Mouse (Mus musculus): Measurements from ENCODE around the gene St3gal3. TPM values are rescaled to one million over a fixed set of nuclear protein-coding genes. Genes with fewer than 3 reads are reported as not detected.

St3gal3 gene
- polyA plus RNA-seq, 1 experiment from 2014 or later, result 9.3 TPM

DNA sequence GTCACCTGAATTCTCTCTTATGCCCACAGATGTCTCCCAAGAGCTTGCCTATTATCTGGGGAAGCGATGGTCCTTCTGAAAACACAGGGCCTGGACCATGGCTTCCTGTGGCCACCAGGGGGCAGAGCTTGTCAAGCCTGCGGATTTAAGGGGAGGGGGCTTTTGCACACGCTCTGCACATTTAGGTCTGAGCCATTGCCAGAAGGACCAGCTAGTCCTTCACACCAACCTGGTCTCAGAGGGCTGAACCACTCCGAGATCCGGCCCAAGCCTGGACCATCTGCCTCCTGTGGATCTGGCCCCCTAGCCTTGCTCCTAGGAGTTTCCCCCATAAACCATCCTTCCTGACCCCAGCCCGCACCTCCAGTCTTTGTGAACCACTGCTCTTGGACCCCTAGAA lies 206.5 kb downstream of the St3gal3 start:
- 13% methylated on average over 6 of the region's 6 CpGs for WGBS
- ATAC-seq (ENCODE audit: low FRiP score, low TSS enrichment) (peak; percentile 10; the same call in 1 of the 2 replicates), DNase-seq (peak; percentile 88)
- H3K9ac ChIP-seq (replicated peaks; ENCODE audit: low read length), result no peak overlapping the region
- H3K4me1 ChIP-seq (ENCODE audit: control insufficient read depth, insufficient read depth, low read length), result peaks cover 16% of the 10 kb centered on the region
- H3K4me3 ChIP-seq (replicated peaks; ENCODE audit: low read depth, low read length), result no peak overlapping the region
- no peaks in the 10 kb centered on the region for H3K9me3 ChIP-seq (ENCODE audit: control insufficient read depth, low read length)
- no peak overlapping the region for H3K27ac ChIP-seq (replicated peaks; ENCODE audit: low read depth, low read length)
- H3K4me2 ChIP-seq (ENCODE audit: low read length), result no peak overlapping the region
- peaks cover 46% of the 10 kb centered on the region for H3K27me3 ChIP-seq (ENCODE audit: control insufficient read depth, insufficient read depth, low read length)
- no peaks in the 10 kb centered on the region for H3K36me3 ChIP-seq (ENCODE audit: control insufficient read depth, insufficient read depth, low read length)

DNA sequence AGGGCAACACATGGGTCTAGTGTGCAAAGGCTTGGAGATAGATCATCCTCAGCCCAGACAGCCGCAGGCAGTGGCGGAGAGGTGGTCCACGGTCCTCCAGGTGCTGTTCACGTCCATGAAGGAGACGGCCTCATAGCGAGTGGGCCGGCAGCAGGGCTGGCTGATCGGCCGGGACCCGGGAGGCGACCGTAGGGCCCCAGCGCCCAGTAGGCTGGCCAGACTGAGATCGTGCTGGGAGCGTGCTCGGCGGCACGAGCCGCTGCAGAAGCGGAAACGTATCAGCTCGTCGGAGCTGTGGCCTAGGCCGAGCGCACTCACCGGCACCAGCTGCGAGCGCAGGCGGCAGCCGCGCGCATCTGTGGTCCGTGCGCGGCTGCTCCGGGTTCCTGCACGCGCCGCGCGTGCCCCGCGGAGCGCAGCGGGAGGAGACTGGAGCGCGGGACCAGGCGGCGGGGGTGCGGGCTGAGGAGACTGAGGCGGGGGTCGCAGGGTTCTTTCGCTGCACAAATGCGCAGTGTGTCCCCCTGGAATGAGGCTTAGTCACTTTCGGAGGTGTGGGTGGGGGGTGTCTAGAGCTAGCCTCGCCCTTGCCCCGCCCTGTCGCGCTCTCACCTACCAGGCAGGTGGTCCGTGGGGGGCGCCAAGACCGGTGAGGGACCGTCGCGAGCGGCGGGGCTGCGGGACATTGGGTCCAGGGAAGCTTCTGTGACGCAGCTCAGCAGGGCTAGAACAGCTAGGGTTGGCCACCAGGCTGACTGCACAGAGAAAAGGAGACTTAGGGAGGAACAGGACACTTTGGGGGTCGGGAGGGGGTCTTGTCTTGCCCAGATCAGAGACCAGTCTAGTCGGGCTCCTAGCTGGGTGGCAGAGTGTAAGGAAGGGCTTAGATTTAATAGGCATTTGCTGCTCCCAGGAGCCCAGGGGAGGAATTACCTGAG lies 207.9 kb downstream of the St3gal3 start:
- Histone ChIP-seq H3K9ac (replicated peaks; ENCODE audit: low read length) (peak overlapping the region; percentile 60), H3K9me3 (ENCODE audit: control insufficient read depth, low read length) (no peaks in the 10 kb centered on the region), H3K4me1 (ENCODE audit: control insufficient read depth, insufficient read depth, low read length) (peaks cover 16% of the 10 kb centered on the region), H3K27ac (replicated peaks; ENCODE audit: low read depth, low read length) (peak overlapping the region; percentile 28; the same call in 1 of the 2 replicates), H3K27me3 (ENCODE audit: control insufficient read depth, insufficient read depth, low read length) (peaks cover 46% of the 10 kb centered on the region), H3K36me3 (ENCODE audit: control insufficient read depth, insufficient read depth, low read length) (no peaks in the 10 kb centered on the region), H3K4me2 (ENCODE audit: low read length) (peak overlapping the region; percentile 92), H3K4me3 (replicated peaks; ENCODE audit: low read depth, low read length) (peak overlapping the region; percentile 47)
- DNase-seq (peak; percentile 89), ATAC-seq (ENCODE audit: low FRiP score, low TSS enrichment) (peak; percentile 77)
- under 1% methylated on average over 71 of the region's 71 CpGs for WGBS

DNA sequence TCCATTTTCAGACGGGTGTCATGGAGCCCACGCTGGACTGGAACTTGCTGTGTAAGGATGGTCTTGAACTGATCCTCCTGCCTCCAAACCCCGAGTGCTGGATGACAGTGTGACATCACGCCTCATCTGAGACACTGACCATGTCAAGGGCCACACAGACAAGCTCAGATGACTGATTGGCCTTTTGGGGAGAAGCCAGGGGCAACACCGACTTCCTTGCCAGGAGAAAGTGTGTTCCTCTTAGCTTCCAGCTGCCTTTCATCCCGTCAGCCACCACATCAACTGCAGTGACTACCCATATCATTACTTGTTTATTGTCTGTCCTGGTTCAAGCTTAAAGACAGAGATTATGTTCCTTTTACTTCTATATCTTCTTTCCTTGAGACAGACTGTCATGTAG lies 209.8 kb downstream of the St3gal3 start:
- ATAC-seq (ENCODE audit: low FRiP score, low TSS enrichment), result no peak
- no peaks in the 10 kb centered on the region for H3K36me3 ChIP-seq (ENCODE audit: control insufficient read depth, insufficient read depth, low read length)
- H3K9me3 ChIP-seq (ENCODE audit: control insufficient read depth, low read length), result no peaks in the 10 kb centered on the region
- no peak overlapping the region for H3K9ac ChIP-seq (replicated peaks; ENCODE audit: low read length)
- H3K27ac ChIP-seq (replicated peaks; ENCODE audit: low read depth, low read length), result no peak overlapping the region
- peaks cover 16% of the 10 kb centered on the region for H3K4me1 ChIP-seq (ENCODE audit: control insufficient read depth, insufficient read depth, low read length)
- H3K4me3 ChIP-seq (replicated peaks; ENCODE audit: low read depth, low read length), result no peak overlapping the region
- DNase-seq, result no peak
- H3K27me3 ChIP-seq (ENCODE audit: control insufficient read depth, insufficient read depth, low read length), result peaks cover 40% of the 10 kb centered on the region; the same call in 1 of the 2 replicates
- no peak overlapping the region for H3K4me2 ChIP-seq (ENCODE audit: low read length)
- WGBS, result 61% methylated on average over 6 of the region's 6 CpGs

DNA sequence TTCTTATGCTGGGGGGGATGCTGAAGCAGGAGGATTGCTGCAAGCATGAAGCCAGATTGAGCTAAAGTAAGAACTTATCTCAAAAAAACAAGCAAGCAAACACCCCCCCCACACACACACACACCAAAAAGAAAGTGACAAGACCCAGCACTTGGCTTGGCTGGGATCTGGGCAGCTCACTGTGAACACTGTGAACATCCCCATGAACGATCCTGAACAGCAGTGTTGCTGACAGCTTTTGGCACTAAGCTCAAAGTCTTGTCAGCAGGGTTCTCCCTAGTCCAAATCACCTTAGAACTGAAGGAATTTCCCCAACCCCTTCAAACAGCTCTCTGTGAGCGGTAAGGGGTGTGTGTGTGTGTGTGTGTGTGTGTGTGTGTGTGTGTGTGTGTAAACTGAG lies 211.3 kb downstream of the St3gal3 start:
- no peaks in the 10 kb centered on the region for H3K36me3 ChIP-seq (ENCODE audit: control insufficient read depth, insufficient read depth, low read length)
- no peak for DNase-seq
- peaks cover 28% of the 10 kb centered on the region; the same call in 1 of the 2 replicates for H3K27me3 ChIP-seq (ENCODE audit: control insufficient read depth, insufficient read depth, low read length)

DNA sequence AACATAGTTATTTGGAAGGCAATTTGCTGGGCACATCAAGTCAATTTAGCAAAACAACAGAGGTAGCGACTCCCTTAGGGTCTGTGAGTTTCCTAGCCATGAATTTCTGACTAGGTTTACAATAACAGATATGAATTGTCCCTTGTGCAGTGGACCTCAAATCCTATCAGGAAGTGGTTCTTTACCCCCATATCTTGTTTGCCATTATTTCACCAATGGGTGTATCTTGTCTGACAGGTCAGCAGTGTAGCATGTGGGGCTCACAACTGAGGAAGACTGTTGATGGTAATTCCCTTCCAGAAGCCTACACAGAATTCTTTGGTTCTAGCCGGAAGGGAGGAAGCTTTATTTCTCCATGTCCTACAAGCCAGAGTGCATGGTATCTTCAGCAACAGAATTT lies 213.4 kb downstream of the St3gal3 start:
- 91% methylated on average over 2 of the region's 2 CpGs for WGBS
- DNase-seq, result no peak

More for the DNA sequence above, 211.3 kb downstream of the St3gal3 start:
- Histone ChIP-seq H3K27ac (replicated peaks; ENCODE audit: low read depth, low read length) (no peak overlapping the region), H3K9ac (replicated peaks; ENCODE audit: low read length) (no peak overlapping the region), H3K4me1 (ENCODE audit: control insufficient read depth, insufficient read depth, low read length) (peaks cover 6% of the 10 kb centered on the region; the same call in 1 of the 2 replicates), H3K4me3 (replicated peaks; ENCODE audit: low read depth, low read length) (no peak overlapping the region), H3K9me3 (ENCODE audit: control insufficient read depth, low read length) (no peaks in the 10 kb centered on the region), H3K4me2 (ENCODE audit: low read length) (no peak overlapping the region)
- no peak for ATAC-seq (ENCODE audit: low FRiP score, low TSS enrichment)
- 64% methylated on average over 2 of the region's 2 CpGs for WGBS

DNA sequence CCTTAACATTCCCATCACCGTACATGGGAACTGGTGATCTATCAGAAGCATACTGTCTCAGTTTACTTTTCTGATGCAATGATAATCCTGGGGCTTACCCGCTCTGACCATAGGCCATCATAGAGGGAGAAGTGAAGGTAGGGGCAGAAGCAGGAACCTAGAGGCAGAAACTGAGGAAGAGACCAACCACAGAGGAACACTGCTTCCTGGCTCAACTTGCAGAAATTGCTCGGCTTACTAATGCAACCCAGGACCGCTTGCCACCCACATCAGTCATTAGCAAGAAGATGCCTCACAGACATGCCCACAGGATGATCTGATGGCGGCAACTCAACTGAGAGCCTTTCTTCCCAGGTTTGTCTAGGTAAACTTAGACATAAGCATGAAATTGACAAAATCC lies 216.0 kb downstream of the St3gal3 start:
- Histone ChIP-seq H3K9me3 (ENCODE audit: control insufficient read depth, low read length) (no peaks in the 10 kb centered on the region), H3K27ac (replicated peaks; ENCODE audit: low read depth, low read length) (no peak overlapping the region), H3K36me3 (ENCODE audit: control insufficient read depth, insufficient read depth, low read length) (no peaks in the 10 kb centered on the region), H3K4me1 (ENCODE audit: control insufficient read depth, insufficient read depth, low read length) (peaks cover 13% of the 10 kb centered on the region), H3K4me2 (ENCODE audit: low read length) (no peak overlapping the region), H3K9ac (replicated peaks; ENCODE audit: low read length) (no peak overlapping the region), H3K27me3 (ENCODE audit: control insufficient read depth, insufficient read depth, low read length) (no peaks in the 10 kb centered on the region), H3K4me3 (replicated peaks; ENCODE audit: low read depth, low read length) (no peak overlapping the region)
- DNase-seq (no peak), ATAC-seq (ENCODE audit: low FRiP score, low TSS enrichment) (no peak)
- 93% methylated on average over 5 of the region's 5 CpGs for WGBS

More for the DNA sequence above, 213.4 kb downstream of the St3gal3 start:
- H3K4me2 ChIP-seq (ENCODE audit: low read length), result no peak overlapping the region
- no peaks in the 10 kb centered on the region for H3K4me1 ChIP-seq (ENCODE audit: control insufficient read depth, insufficient read depth, low read length)
- ATAC-seq (ENCODE audit: low FRiP score, low TSS enrichment), result no peak
- peaks cover 11% of the 10 kb centered on the region; the same call in 1 of the 2 replicates for H3K27me3 ChIP-seq (ENCODE audit: control insufficient read depth, insufficient read depth, low read length)
- H3K27ac ChIP-seq (replicated peaks; ENCODE audit: low read depth, low read length), result no peak overlapping the region
- no peaks in the 10 kb centered on the region for H3K9me3 ChIP-seq (ENCODE audit: control insufficient read depth, low read length)
- H3K36me3 ChIP-seq (ENCODE audit: control insufficient read depth, insufficient read depth, low read length), result no peaks in the 10 kb centered on the region
- H3K9ac ChIP-seq (replicated peaks; ENCODE audit: low read length), result no peak overlapping the region
- H3K4me3 ChIP-seq (replicated peaks; ENCODE audit: low read depth, low read length), result no peak overlapping the region

DNA sequence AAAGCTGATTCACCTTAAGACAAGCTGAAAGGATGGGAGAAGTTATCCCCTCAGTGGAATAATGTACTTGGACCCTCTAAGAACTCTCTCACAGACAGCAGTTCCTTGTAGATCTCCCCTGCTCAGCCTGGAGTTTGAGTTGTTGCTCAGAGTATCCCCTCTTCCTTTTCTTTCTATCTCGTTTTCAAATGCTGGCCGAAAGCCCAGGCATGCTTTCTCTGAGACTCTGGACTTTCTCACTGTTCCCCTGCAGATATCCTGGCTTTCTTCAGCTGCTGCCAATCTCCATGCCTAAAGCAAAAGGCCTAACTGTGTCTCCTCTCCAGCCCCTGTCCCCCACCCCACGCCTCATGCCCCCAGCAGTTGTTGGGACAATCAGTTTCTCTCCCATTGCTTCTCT lies 216.5 kb downstream of the St3gal3 start:
- Histone ChIP-seq H3K36me3 (ENCODE audit: control insufficient read depth, insufficient read depth, low read length) (no peaks in the 10 kb centered on the region), H3K4me1 (ENCODE audit: control insufficient read depth, insufficient read depth, low read length) (peaks cover 18% of the 10 kb centered on the region), H3K27ac (replicated peaks; ENCODE audit: low read depth, low read length) (no peak overlapping the region), H3K27me3 (ENCODE audit: control insufficient read depth, insufficient read depth, low read length) (no peaks in the 10 kb centered on the region), H3K9ac (replicated peaks; ENCODE audit: low read length) (no peak overlapping the region), H3K9me3 (ENCODE audit: control insufficient read depth, low read length) (no peaks in the 10 kb centered on the region), H3K4me2 (ENCODE audit: low read length) (no peak overlapping the region), H3K4me3 (replicated peaks; ENCODE audit: low read depth, low read length) (no peak overlapping the region)
- DNase-seq, result no peak
- WGBS, result 75% methylated on average over 3 of the region's 3 CpGs
- no peak for ATAC-seq (ENCODE audit: low FRiP score, low TSS enrichment)

DNA sequence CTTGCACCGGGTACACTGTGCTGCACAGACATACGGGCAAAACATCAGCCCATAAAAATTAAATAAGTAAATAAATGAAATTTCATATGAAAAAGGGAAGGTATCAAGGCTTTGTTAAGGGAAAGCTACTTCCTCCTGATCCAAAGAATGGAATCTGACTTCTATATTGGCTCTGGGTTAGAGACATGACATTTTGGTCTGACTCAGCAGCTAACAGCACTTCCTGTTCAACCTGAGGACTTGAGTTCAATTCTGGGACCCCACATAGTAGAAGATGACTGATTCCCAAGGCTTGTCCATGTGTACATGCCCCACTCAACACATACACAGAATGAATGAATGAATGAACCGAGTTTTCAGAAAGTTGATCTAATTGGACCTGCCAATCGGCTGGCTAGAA lies 216.9 kb downstream of the St3gal3 start:
- Histone ChIP-seq H3K9ac (replicated peaks; ENCODE audit: low read length) (no peak overlapping the region), H3K9me3 (ENCODE audit: control insufficient read depth, low read length) (no peaks in the 10 kb centered on the region), H3K4me3 (replicated peaks; ENCODE audit: low read depth, low read length) (no peak overlapping the region), H3K4me1 (ENCODE audit: control insufficient read depth, insufficient read depth, low read length) (peaks cover 22% of the 10 kb centered on the region), H3K27me3 (ENCODE audit: control insufficient read depth, insufficient read depth, low read length) (no peaks in the 10 kb centered on the region), H3K36me3 (ENCODE audit: control insufficient read depth, insufficient read depth, low read length) (no peaks in the 10 kb centered on the region), H3K27ac (replicated peaks; ENCODE audit: low read depth, low read length) (no peak overlapping the region), H3K4me2 (ENCODE audit: low read length) (no peak overlapping the region)
- 94% methylated on average over 4 of the region's 4 CpGs for WGBS
- no peak for ATAC-seq (ENCODE audit: low FRiP score, low TSS enrichment)
- no peak for DNase-seq

DNA sequence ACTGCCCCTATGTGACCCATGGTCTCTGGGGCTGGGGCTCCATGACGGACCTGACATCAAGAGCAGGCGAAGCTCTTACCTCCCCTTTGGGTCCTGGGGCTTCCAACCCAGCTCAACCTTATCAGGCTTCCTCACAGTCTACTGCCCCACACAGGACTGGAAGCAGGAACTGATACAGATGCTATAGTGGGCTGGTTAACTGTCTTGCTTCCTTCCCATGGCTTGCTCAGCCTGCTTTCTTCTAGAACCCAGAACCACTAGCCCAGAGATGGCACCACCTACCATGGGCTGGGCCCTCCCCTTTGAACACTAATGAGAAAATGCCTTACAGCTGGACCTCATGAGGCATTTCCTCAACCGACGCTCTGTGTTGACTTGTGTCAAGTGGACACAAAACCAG lies 217.3 kb downstream of the St3gal3 start:
- no peak overlapping the region for H3K27ac ChIP-seq (replicated peaks; ENCODE audit: low read depth, low read length)
- no peaks in the 10 kb centered on the region for H3K27me3 ChIP-seq (ENCODE audit: control insufficient read depth, insufficient read depth, low read length)
- H3K9ac ChIP-seq (replicated peaks; ENCODE audit: low read length), result no peak overlapping the region
- no peak for ATAC-seq (ENCODE audit: low FRiP score, low TSS enrichment)
- 97% methylated on average over 4 of the region's 4 CpGs for WGBS
- no peaks in the 10 kb centered on the region for H3K36me3 ChIP-seq (ENCODE audit: control insufficient read depth, insufficient read depth, low read length)
- no peak overlapping the region for H3K4me2 ChIP-seq (ENCODE audit: low read length)
- no peak for DNase-seq
- no peaks in the 10 kb centered on the region for H3K9me3 ChIP-seq (ENCODE audit: control insufficient read depth, low read length)
- H3K4me1 ChIP-seq (ENCODE audit: control insufficient read depth, insufficient read depth, low read length), result peaks cover 27% of the 10 kb centered on the region
- H3K4me3 ChIP-seq (replicated peaks; ENCODE audit: low read depth, low read length), result no peak overlapping the region
